Mouse (Mus musculus) naive thymus-derived CD4-positive, alpha-beta T cell, adult 2 months (primary cell): ENCODE data around the gene Esrrg.

Source experiments
- DNase-seq: peaks from one replicate; pipeline ENCODE4 v3.0.0-alpha.2; 2011; ENCODE audit warnings: low read depth

Esrrg gene

DNA sequence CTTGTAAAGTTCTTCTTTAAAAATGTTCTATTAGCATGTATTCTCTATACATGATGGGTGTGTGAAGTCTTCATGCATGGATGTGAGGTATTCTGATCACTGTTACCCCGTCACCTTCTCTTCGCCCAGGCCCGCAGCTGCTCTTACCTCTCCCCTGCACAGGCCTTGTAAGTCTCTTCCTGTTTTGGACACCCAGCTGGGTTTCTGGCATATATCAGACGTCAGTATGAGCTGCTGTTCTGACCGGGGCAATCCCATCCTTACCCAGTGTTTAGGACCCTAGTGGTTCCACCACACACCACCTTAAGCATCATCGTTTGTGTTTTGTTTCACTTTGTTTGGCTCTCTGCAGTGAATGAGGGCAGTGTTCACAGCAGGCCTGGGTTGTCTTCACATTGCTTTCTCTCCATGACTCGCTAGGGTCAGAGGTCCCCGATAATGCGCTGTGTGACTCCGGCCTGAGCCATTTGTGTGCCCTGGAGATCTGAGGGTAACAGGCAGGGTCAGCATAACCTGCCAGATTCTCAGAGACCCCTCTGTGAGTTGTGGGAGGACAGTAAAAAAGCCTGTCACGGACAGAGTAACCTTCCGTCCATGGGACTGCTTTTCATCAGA is 471.8 kb downstream of the Esrrg start:
- DNase-seq = no peak

DNA sequence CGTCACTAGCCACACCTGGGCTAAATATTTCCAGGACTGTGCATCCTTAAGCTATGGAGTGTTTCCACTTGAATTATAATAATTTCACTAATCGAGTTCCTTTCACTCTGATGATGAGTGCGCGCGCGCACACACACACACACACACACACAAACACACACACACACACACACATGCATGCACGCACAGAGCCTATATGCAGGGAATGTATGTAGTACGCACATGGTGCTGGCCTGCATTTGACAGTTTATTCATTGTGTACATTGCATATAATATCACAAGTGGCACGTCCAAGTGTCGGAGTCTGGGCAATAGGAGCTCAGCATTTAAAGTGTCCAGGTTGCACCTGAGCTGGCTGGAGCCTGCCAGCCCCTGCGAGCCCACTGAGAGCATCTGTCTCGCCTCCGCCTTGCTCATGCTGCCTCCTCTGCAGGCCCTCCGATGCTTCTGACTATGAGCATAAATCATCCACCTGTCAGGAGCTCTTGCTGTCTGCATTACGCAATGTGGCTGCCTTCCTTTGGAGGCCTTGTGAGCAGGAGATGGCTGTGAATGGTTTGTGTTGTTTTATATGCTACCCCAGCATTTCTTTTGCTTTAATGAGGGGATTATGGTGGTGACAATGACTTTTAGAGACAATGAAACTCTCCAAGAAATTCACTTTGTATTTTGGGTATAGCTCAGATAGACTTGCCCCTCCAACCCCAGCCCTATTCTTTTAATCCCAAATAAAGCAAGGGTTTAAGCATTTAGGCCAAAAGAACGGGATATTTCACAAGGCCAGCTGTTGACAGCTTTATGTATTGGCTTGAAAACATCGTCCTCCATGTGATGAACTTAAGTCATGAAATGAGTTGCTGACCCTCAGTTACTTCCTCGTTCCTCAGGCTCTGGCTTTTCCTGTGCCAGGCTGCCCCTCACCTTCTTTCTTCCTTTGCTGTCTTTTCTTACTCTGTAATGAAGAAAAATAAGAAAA is 474.4 kb downstream of the Esrrg start:
- DNase-seq = no peak

DNA sequence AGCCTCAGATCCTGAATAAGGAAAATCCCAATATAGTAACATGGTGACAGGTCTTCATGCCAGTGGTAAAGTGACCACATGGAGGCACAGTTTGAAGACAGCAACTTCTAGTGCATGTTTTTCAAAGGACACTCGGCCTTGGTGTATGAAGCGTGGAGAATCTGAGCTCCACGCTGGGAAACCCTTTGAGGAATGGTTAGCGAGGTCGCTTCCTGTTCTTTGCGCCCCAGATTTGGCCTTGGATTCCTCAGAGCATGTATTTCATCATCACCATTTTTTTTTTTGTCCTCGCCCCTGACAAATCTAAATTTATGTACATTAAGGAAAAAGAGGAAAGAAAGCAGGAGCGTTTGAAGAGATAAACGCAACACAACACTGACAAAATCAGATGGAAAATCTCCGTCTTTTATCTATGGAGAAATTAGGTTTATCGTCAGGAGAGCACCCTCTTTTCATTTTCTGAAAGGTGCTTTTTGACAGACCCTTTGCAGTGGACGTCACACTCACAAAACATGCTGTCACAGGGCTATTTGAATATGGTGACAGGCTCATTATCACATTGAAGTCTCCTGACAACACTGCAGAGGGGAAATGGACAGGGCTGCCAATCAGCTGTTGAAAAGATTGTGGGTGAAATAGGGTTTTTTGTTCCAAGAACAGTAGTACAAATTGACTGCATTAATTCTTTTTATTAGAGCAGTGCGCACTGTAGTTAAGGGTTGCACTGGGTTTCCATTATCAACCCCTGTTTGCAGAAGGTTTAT is 476.7 kb downstream of the Esrrg start:
- no peak for DNase-seq

GRCm38 (mm10) chr1:188093724-188094123 is 485.1 kb downstream of the Esrrg start:
- DNase-seq = no peak

DNA sequence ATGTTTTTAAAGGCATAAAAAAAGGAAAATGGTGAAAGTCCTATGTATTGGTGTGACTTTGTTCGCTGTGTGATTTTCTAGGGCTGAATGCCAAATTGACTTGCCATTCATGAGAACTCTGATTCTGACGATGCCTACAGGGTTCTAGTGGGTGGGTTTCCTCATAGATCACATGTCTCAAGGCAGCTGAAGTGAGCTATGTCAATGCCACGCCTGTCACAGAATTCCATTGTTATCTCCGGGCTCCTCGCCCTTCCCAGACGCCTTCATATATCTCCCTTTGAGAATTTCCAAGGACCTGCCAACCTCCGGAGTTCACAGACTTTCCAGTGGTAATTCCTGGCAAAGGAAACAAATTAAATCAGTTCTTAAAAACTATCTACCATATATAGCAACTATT is 493.2 kb downstream of the Esrrg start:
- no peak for DNase-seq

GRCm38 (mm10) chr1:188103179-188103578 is 494.6 kb downstream of the Esrrg start:
- DNase-seq = no peak

DNA sequence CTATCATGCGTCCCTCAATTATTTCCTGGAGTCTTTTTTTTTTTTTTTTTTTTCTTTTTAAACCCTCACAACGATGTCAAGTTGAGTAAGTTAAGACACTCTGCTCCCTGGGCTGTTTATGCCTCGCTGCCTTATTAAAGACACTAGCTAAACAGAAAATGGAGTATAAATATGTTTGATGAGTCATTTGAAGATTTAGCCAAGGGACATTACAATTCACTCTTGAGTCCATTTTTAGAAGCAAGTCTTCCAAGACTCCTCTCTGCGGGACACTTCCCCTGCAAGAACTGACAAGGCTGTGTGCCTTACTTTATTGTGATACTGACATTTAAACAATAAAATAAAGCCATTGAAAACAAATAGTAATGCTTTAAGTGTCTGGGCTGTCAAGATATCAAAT is 496.9 kb downstream of the Esrrg start:
- no peak for DNase-seq

GRCm38 (mm10) chr1:188107946-188108345 is 499.4 kb downstream of the Esrrg start:
- DNase-seq = no peak

DNA sequence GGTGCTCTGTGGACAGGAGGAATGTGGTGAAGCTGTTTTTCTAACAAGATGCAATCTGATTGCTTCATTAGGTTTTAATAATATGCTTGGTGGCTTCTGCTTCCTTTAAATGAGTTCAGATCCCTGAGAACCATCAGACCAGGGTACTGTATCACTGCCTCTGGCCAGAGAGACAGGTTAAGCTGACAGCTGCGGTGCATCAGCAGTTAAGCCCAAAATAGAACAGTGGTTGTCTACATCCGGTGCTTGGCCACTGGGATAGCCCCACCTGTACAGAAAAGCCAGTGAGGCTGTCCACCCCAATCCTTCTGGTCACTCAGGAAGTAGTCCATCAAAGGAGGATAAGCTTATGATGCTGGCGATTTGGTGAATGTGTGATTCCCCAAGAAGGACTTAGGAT is 503.0 kb downstream of the Esrrg start:
- no peak for DNase-seq

DNA sequence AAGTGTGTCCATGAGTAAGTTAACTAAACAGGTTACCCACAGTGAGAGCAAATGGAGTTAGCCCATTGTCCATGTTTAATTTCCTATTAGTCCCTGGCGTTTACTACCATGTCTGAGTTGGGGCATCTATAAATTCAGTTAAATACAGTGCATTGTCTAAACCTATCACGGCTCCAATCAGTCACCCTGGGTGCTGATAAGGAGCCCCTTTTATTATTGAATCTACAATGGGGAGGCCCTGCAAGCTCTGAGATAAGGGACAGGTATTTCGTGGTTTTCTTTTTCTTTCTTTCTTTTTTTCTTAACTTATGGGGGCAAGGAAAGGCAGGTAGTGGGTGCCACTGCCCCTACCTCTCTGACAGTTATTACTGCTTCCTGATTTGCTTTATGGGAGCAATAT is 504.6 kb downstream of the Esrrg start:
- no peak for DNase-seq

DNA sequence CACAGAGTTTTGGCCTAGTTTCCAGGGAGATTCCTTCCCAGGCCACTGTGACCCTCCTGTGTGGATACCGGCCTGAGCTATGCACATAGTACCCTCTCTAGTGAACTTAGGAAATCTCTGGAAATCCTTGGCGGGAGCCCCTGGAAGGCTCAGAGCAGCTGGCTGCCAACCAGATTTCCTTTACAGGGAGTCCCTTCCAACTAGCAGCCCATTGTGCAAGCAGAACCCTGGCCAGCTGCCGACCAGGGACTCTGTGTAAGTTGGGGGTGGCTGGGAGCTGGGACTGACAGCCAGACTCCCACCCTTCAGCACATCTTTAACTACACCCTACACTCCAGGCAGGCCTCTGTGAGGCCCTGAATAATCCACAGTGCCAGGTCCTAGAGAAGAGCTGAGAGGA is 509.5 kb downstream of the Esrrg start:
- no peak for DNase-seq

- DNase-seq = no peak
These were observed 511.2 kb downstream of the Esrrg start for GRCm38 (mm10) chr1:188119806-188120205.

DNA sequence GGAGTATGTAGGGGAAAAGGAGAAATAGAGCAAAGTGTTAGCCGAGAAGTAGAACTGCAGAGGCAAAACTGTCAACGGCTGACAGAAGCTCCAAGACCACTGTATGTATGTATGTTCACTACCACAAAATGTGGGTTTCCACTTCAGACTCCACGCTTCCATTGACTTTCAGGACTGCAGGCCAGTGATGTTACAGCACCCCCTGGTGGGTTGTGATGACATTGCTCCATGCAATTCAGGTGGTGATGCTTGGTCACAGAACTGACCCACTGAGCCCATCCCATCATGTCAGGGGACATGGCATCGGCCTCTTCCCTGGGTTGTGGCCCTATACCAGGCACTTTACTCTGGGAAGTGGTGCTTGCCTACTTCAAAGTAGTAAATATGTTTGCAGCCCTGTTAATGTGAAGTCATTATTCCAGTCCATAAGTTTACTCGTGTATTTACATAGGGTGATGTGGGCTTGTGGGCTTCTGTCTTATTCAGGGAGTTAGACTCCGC is 517.0 kb downstream of the Esrrg start:
- DNase-seq = no peak

DNA sequence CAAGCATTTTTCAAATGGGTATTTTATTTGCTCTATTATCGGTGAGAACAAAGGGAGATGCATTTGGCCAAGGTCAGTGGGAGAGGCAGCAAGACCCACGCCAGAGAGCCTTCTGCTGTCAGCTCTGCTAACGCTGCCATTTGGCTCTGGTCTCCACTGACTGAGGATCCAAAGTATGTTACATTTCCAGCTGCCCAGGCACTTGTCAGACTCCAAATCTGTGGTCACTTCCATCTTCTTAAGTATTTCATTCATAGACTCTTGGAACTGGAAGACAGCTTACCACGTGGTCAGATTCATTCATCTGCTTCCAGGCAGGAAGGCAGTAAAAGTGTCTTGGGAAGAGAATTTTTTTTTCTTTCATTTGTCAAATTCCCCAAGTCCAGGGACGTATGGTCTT is 527.5 kb downstream of the Esrrg start:
- DNase-seq = no peak

DNA sequence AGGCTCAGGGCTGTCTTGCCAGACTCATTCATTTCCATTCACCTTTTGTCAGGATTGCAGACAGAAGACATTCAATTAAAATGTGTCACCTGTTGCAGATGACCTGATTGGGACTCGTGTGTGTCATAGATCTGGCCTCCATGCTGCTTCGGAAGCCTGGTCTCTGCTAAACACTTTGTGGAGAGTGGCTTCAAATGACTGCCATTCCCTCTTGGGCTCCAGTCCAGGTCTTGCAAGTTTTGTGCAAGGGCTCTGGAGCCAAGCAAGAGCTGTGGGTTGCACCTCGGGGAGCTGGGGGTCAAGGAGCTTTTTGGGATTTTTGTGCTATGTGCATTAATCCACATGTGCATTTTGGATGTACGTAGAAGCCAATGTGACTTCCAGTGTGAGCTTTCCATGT is 530.9 kb downstream of the Esrrg start:
- no peak for DNase-seq

DNA sequence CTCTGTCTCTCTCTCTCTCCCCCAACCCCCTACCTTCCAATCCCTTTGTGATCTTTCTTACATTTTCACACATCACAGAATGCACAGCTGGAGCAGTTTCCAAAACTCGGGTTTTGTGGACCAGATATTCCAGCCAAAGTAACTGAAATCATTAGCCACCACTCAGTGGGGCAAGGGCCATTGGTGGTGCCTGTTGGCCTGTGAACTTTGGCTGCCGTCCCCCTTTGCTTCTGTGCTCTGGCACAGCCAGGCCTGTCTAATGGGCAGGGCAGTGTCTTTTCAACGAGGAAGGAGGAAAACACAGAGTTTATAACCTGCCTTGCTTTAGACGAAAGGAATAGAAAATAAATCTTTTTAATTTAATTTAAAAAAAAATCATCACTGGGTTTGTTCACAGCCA is 531.6 kb downstream of the Esrrg start:
- no peak for DNase-seq

DNA sequence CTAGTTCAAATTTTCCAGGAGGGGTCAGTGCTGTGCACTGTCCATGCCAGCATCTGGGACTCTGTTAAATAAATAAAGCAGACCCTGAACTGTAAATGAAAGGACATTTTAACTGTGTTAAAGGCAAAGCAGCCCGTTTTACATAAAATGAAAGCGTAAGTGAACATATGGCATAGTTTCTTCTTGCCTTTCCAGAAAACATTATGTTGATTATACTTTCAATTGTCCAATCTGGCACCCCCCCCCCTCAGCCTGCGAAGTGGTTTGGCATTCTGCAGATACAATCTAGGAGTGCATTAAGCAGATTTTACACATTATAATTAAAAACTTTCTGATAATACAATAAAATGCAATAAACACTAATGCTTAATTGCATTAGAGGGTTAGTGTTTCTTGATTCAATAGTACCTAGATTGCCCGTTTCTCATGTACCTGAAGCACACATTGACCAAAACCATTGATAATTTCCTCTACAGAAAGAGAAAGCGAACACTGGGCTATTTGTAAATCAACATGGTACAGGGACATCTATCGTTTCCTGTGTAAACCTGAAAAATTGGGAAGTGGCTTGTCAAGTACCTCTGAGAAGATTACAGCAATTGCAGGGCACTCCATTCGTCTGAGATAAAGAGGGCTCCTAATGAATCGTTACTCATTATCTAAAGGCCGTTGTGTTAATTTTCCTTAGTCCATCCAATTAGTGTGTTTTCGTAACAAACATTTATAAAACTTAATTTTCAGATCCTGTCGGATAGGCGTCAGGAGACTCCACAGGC is 539.0 kb downstream of the Esrrg start:
- no peak for DNase-seq

GRCm38 (mm10) chr1:188151066-188151465 is 542.5 kb downstream of the Esrrg start:
- no peak for DNase-seq

- no peak for DNase-seq
These were observed 543.4 kb downstream of the Esrrg start for GRCm38 (mm10) chr1:188152011-188152410.

GRCm38 (mm10) chr1:188153665-188154064 is 545.1 kb downstream of the Esrrg start:
- DNase-seq = no peak

DNA sequence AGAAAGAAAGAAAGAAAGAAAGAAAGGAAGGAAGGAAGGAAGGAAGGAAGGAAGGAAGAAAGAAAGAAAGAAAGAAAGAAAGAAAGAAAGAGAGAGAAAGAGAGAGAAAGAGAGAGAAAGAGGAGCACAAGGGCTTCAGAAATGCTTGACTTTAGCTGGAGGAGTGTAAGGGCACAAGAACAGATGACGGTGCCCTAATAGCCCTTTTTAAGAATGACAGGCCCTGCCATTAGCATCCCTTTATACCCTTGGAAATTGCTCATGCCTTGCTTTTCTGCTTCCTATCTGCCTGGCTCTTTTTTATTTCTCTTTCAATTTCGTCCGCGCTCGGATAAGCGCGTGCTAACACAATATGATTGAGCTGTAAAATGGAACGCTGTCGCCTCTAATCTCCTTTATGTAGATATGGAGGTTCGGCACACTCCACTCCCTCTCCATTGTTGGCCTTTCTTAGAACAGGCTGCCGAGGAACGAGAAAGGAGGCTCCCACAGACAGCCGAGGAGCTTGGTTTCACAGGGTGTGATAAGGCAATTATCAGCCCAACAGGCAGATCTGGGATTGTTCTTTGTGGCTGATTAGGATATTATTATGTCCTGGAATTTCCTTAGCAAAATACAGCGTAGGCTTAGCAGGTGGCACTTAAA is 546.0 kb downstream of the Esrrg start:
- no peak for DNase-seq
